Mouse (Mus musculus): ENCODE measurements at regions not wholly inside any gene's neighbourhood (a gene's known extent, or its start where the extent isn't known, plus 50 kb on each side); places are given as distances from the start of the nearest gene placed in this dataset.

- no peak for TF ChIP-seq GATA1 (IDR thresholded peaks at IDR 0.05; ENCODE audit: borderline replicate concordance, low read length)
- TF ChIP-seq FLI1 (IDR thresholded peaks at IDR 0.05; ENCODE audit: low read length) = no peak
Observed at GRCm38 (mm10) chr3:28194388-28194970, 68.5 kb upstream of the Tnik start.

All from megakaryocyte, embryonic 14.5 days (primary cell).